Mouse (Mus musculus): ENCODE data around the gene Atic.
A peak's percentile ranks its signal among the peaks of the same experiment; 100 is the strongest.

The Atic gene

DNA sequence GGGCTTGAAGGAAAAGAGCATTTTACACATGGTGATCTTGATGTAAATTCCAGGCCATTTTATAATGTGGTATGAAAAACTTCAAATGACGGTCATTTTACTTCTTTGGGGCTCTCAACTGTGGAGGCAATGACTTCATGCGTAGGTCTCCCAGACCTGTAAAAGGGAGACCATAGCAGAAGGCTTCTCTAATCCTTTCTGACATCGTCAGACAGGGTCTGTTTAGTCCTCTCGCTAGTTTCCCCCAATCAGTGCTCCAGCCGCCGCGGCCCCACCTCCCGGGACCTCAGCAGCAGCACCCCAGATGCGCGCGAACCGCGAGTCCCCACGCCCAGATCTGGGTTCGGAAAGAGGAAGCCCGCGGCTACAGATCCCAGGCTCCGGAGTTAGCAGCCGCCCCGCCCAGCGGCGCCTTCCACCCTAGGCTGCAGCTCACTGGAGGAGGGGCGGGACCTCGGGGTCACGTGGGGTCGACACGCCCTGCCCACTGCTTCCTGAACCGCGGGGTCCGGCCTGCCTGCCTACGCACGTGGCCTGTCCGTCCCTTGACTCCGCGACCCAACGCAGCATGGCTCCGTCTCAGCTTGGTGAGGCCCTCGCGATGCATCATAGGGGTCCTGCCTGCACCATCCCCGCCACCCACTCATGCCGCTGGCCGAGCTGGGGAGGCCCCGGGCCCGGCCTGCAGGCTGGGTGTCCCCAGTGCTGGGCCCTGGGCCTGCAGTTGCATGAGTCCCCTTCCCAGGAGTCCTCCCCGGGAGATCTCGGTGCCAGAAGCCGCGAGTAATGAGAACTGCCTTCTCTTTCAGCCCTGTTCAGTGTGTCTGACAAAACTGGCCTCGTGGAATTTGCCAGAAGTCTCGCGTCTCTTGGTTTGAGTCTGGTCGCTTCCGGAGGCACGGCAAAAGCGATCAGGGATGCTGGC is at the start of gene Atic:
Gene Atic, plus strand, starts transcription at position 463 of the 925 bp plus-strand sequence.
- peak; percentile 92 for DNase-seq (ENCODE audit: low read depth)

DNA sequence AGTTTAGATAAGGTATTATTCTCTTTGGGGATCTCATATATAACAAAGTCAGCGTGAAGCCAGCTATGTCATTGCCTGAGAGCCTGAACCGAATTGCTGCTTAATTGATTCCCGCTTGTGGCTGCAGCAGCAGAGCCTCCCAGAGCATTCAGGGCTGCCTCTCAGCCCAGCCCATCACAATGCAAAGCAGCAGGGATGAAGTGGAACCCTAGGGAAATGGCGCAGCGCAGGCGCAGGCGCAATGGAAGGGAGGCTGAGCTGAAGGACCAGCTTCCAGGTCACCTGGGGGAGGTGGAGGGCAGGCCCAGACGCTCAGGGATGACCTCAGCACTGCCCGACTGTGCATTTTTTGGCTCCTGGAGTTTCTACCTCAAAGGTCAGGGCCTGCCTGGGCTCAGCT is 49.7 kb upstream of the Atic start:
- DNase-seq (ENCODE audit: low read depth) = no peak

DNA sequence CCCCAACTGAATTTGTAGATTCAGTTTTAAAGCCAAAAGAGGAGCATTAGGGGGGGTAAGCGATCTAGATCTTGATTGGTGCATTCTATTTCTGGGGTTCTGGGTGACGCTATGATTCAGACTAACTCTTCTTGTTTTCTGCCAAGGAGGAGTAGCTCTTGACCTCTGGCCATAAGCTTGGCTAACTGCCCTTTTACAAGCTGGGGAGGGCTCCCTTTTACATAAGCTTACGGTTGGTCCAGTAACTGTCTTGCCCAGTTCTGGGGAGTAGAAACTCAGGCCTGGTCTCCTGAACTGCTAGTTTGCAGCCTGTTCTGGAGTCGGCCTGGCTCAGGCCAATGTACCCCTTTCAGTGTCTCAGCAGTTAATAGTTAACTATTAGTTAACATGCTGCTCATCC is 41.9 kb upstream of the Atic start:
- DNase-seq (ENCODE audit: low read depth) = no peak

DNA sequence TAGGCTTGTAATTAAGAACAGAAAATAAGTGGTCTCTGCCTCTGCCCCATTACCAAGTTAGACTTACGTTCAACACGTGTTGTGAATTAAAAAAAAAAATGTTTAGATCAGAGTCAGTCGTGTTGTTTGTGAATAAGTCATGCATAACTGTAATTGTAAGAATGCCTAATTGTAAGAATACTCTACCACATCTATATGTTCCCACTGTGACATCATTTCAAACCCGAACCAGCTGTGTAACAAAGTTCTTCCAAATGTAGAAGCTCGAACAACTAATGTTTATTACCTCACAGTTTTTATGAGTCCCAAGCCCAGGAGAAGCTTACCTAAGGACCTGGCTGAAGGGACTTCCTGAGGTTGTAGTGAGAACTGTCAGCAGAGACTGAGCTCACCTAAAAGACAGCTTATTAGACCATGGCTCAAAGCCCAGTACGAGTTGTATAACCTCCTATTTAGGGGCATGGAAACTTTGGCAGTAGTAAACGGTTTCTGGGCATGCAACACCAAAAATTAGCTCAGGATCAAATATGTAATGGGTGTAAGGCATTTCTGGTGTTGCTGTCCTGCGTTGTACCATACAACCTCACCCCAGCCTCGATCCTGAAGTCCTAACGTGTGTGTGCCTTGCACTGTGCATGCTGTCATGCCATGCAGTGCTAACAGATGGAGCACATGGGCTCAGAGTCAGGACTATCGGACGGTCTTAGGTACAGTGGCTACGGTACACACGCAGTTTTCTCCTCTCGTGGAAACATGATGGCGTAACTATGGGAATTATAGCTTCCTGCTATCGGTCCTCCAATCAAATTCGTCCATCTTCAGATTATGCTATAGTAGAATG is 27.9 kb upstream of the Atic start:
- no peak for DNase-seq (ENCODE audit: low read depth)

DNA sequence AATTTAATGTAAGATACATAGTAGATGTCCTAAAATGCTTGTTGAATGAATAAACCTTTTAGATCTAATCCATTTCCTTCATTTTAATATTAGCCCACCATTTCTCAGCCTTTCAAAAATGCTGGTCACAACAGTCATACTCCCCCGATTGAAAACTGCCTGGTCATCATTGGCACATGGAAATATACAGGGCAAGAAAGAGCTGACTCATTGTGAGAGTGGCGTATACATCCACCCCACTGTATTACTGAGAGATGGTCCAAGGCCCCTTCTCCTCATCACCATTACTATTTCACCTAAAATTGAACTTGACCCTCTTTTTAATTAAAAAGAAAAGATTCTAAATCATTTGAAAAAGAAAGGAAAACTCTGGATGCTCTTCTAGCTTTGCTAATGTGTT is 26.2 kb upstream of the Atic start:
- no peak for DNase-seq (ENCODE audit: low read depth)

DNA sequence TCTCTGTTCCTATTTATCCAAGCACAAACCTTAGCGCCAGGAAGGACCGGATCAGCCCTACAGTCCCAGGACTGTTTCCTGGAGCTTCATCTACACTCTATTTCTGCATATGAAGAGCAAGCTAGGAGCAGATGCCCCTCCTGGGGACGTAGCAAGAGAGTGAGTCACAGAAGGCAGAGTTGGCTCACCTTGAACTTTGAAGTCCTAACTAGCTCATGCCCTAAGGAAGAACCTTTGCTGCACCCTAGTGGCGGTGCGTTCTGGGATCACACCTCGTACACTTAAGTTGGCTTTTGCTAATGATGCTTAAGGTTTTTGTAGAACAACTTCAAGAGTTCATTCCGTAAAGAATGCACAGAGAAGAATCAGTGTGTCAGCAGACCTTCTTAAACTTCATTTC is 25.3 kb upstream of the Atic start:
- peak; percentile 23 for DNase-seq (ENCODE audit: low read depth)

DNA sequence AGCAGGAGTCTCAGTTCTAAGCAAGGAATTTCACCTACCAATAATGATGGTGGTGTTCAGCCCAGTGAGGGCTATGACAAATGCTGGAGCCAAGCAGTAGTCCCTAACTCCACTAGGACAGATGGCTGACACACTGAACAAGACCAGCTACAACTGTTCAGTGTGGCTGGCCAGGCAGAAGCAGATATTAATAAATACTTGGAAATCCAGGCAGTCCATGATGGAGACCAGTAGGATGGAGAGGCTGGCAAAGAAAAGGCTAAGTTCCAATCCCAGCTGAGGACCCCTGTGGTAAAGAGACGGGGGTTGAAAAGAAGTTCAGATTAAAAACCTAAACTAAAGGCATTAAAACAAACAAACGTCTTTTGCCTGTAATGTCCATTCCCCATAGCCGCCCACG is 17.3 kb upstream of the Atic start:
- DNase-seq (ENCODE audit: low read depth) = no peak

DNA sequence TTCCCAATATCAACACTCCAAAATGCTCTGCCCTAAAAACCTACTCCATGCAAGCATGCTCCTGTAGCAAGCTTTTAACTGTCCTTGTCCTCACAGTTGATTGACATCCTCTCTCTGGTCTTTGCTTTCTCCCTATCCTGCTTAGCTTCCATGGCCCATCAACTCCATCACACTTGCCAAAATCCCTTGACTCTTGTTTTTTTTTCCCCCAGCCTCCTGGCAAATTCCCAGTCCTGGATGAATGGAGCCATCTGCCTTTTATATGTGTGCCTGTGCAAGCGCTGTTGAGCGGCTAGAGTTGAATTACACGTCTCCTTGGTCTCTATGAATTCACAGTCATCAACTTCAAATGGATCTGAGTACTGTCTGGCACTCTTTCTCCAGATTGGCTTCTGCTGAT is 16.5 kb upstream of the Atic start:
- DNase-seq (ENCODE audit: low read depth) = no peak

DNA sequence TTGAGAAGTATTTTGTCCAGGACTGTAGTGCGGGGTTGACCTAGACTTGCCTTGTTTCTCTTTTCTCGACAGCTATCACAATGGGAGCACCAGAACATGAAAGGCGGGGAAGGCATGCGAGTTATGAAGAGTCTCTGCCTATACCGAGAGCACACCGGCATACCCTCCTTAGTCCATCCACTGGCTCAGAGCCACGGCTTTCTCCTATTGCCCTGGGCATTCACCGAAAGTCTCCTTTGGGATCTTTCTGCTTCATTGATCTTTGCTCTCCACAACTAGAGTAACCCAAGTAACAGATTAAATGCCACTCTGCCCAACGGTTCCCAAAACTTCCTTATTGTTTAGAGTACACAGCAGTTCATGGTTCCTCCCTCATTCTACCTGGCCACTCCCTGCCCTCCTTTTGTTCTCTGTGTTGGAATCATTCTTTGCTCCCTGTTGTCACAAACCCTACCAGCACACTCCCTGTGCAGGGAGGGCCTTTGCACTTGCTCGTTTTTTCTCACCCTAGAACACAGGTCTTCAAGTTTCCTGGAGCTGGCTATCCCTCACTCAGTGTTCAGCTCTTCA is 6.2 kb upstream of the Atic start:
- DNase-seq (ENCODE audit: low read depth) = no peak

DNA sequence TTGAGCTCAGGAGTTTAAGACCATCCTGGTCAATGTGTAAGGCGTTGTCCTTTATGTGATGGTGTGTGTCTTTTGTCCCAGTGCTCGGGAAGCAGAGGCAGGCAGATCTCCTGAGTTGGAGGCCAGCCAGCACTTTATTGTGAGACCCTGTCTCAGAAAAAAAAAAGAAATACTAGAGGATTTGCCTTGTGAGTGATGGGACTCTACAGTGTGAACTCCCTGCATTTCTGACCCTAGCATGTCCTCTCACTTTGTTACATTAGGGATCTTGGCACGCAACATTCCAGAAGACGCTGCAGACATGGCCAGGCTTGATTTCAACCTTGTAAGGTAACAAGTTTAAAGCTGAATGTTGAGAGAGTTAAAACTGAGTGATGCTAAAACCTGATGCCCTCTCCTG is 3.7 kb downstream of the Atic start:
- no peak for DNase-seq (ENCODE audit: low read depth)

DNA sequence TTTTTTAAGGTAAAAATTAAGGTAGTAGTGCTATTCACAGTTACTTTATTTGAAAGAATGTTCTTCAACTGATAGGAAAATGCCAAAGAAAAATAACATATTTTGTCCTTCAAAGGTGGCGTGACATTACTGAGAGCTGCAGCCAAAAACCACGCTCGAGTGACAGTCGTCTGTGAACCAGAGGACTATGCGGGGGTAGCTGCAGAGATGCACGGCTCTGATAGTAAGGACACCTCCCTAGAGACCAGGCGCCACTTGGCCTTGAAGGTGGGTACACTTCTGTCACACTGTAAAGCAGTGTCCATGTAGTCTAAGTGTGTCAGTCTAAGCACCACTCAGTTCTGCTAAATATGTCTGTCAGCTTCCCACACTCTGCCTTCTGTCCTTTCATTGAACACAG is 7.3 kb downstream of the Atic start:
- DNase-seq (ENCODE audit: low read depth) = no peak

DNA sequence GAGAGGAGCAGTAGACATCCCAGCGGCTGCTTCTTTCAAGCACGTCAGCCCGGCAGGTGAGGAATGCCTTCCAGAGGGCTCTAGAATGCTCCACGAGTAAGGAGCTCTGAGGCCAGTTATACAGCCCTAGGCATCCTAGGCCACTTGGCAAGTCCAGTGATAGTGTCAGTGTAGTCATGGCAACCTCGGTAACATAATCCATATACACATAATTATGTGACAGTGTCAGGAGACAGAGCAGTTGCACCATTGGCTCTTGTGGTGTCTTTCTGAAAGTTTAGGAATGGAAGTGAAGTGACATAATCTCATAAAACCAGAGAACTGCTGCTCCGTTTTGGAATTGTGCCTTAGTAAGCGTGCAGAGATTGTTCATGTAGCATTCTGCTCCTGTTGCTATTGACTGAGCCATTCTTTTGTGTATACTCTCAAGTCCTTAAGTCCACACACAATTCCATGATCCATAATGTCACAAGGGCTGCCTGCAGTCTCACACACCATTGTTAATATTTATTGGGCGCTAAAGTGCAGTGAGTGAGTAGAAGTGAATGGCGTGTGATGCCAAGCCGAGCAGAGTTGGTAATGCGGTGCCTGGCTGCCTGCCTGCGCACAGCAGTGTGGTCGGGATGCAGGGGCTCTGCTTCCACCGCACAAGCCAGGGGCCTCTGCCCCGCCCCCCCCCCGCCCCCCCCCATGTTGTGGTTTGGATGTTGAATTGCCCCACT is 11.1 kb downstream of the Atic start:
- DNase-seq (ENCODE audit: low read depth) = no peak

DNA sequence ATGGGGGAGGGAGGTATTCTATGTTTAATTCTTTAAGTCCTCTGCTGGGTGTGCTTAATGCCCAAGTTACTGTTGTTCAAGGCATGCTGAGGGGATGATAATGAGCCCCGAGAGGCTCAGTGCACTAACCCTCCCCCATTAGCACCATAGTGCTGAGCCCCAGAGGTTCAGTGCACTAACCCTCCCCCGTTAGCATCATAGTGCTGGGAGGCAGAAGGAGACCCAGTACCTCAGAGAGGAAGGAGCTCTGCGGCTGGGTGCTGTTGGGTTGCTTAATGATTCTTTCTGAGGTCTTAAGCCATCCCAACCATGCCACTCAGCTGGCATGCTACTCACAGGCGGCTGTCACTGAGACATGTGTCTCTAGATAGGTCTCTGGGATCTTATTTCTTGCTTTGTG is 13.2 kb downstream of the Atic start:
- DNase-seq (ENCODE audit: low read depth) = no peak

DNA sequence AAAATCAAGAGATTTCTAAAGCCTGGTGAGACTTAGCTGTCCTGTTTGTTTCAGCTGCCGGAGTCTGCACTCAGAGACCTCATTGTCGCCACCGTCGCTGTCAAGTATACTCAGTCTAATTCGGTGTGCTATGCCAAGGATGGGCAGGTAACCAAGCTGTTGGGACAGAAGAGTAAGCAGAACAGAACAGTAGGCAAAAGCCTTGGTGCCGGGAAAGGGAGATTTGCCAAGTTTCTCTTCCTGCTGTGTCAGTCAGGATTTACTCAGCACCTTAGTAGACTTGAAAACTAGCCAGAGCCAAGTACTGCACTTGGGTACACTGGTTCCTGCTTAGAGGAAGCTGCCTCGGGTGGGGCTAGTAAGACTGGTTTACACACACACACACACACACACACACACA is 19.0 kb downstream of the Atic start:
- DNase-seq (ENCODE audit: low read depth) = no peak

DNA sequence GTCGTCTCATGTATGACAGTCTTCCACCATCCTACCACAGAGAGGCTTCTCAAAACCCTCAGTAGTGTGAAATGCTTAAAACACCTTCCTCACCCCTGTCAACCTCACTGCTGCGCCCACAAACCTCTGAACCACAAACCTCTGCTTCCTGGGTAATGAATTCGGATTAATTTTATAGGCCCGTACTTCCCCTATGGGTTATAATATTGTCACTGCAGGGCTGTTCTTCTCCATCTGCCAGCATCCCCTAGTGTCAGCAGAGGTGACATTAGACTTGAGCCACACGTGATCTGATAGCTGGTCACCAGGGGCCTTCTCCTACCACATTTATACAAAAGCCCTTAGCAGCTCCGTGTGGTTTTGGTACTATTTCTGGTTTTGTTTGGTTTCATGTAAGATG is 19.9 kb downstream of the Atic start:
- no peak for DNase-seq (ENCODE audit: low read depth)

DNA sequence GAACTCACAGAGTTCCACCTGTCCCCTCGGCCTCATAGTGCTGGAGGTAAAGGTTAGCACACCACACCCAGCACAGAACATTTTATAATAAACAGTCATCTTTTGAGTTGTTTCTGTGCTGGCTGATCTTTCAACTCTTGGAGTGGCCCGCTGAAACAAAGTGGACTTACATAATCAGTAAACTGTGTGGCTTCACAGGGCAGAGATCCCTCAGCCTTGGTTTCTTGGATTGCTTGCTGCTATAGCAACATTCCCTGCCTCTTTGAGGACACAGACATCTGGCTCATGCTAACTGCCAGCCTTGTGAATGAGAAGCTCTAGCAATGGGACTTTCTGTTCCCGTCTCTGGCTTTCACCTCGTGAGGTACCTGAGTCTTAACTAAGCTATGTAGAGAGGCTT is 22.6 kb downstream of the Atic start:
- no peak for DNase-seq (ENCODE audit: low read depth)

DNA sequence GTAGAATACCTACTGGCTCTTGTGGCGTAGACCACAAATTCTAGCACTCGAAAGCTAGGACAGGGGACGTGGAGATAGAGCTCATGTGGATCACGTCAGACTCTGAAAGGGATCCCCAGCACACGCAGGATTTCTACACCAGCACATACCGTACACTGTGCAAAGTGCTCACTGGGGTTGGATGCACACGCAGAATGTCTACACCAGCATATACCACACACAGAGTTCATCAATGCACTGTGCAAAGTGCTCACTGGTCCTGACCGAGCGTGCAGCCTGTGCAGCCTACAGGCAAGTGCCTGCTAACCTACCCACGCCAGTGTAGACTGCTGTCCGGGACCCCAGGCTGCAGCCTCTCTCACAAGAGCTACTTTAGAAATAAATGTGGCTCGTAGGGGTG is 23.5 kb downstream of the Atic start:
- no peak for DNase-seq (ENCODE audit: low read depth)

DNA sequence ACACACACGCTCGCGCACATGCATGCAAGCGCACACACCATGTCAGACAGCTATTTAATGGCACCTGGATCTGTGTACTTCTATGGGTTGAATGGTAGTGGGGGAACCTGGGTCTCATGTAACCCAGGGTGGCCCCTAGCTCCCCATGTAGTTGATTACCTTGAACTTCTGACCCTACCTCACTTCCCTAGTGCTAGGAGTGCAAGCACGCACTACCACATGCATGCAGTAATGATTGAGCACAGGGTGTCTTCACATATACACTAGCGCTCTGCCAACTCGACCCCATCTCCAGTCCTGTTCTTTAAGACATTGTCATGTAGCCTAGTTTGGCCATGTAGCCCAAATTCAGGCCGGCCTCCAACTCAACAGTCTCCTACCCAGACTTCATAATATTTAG is 26.4 kb downstream of the Atic start:
- DNase-seq (ENCODE audit: low read depth) = no peak

DNA sequence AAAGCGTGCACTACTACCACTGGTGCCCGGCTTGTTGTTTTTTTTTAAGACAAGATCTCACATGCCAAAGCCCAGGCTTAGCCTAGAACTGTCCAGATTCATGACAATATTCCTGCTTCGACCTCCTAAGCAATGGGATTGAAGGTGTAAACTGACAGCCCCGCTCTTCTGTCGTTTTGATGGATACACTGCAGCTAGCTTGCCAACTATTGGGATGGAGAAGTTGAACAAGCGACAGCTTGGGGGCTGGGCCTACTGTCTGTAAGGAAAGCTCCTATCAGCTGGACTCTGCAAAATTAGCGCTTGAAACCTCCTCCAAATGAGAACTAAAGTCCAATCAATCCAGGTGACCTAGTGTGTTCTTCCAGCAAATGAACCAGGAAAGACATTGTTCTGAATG is 26.9 kb downstream of the Atic start:
- no peak for DNase-seq (ENCODE audit: low read depth)

DNA sequence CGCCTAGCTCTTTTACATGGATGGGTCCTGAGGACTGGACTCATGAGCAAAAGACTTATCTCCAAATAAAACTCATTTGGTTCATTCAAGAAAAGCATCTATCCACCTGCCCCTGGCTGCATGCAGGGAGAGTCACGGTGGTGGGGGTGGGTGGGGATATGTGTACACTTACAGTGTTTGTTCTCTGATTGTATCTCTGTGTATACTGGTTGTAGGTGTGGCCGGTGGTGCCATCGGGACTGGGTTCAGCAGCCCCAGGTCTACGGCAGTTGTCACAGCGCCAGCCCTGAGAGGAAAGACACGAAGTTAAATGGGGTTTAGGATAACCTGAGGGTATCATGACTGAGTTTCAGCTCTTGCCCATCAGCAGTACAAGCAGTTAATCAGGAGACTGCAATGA is 29.7 kb downstream of the Atic start:
- DNase-seq (ENCODE audit: low read depth) = no peak

DNA sequence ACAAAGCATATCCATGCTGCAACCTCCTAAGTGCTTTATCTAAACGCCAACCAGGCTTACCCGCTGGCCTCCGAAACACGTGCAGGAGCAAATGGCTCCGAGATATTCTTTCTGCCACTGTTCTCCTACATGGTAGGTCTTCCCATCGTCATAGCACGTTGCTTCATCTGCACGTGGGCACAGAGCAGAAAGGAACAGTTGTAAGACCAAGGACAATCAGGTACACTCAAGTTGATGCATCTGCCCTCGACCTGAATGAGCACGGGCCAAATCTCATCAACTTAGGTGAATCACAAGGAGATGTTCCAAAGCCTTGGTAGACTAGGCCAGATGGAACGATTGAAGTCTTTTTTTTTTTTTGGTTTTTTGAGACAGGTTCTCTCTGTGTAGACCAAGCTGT is 33.1 kb downstream of the Atic start:
- no peak for DNase-seq (ENCODE audit: low read depth)

DNA sequence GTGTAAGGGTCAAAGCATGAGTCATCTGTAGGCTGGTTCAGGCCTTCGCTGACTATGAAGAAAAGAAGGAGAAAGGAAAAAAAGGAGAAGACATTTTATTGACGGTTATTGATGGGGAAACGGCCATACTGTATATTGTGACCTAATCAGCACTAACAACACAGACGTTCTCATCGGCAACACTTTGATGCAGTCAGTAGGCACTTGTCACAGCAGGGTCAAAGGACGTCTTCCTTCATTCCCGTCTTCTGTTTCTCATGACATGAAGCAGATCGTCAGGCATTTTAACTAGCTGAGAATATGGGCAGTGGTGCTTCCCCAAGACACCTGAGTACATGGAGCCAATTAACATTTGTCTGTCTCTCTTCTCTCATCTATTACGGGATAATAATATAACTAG is 36.2 kb downstream of the Atic start:
- DNase-seq (ENCODE audit: low read depth) = no peak
